Mouse (Mus musculus) kidney, embryonic 16.5 days (tissue): ENCODE data around the gene Stard13. TPM values are rescaled to one million over a fixed set of nuclear protein-coding genes. Genes with fewer than 3 reads are reported as not detected.

Source experiments
- ATAC-seq: fragments of 200-750 bp; cut with Nextera tagmentation; 2 replicates; pipeline ENCODE4 v1.8.0; 2017; ENCODE audit warnings: moderate TSS enrichment; ENCODE audit not compliant: low FRiP score, low TSS enrichment
- H3K27ac ChIP-seq: fragments of 300-500 bp; sonication (generic); 2 replicates; pipeline ENCODE4 v1.5.1; 2014; ENCODE audit warnings: low read length
- H3K27me3 ChIP-seq: fragments of 300-500 bp; sonication (generic); 2 replicates; pipeline ENCODE4 v1.6.1; 2014; ENCODE audit warnings: low read length, control low read depth, mixed read lengths; ENCODE audit not compliant: insufficient read depth
- H3K36me3 ChIP-seq: fragments of 300-500 bp; sonication (generic); 2 replicates; pipeline ENCODE4 v1.6.1; 2014; ENCODE audit warnings: low read length, control low read depth, mixed read lengths; ENCODE audit not compliant: insufficient read depth
- H3K4me1 ChIP-seq: fragments of 300-500 bp; sonication (generic); 2 replicates; pipeline ENCODE4 v1.6.1; 2014; ENCODE audit warnings: low read length, control low read depth, mixed read lengths; ENCODE audit not compliant: insufficient read depth
- H3K4me2 ChIP-seq: fragments of 300-500 bp; sonication (generic); replicated peaks from 2 replicates; pipeline ENCODE4 v1.6.1; 2014; ENCODE audit warnings: low read depth, low read length
- H3K4me3 ChIP-seq: fragments of 300-500 bp; sonication (generic); 2 replicates; pipeline ENCODE4 v1.5.1; 2014; ENCODE audit warnings: mild to moderate bottlenecking, low read length
- H3K9ac ChIP-seq: fragments of 300-500 bp; sonication (generic); replicated peaks from 2 replicates; pipeline ENCODE4 v1.6.1; 2014; ENCODE audit warnings: low read length
- H3K9me3 ChIP-seq: fragments of 300-500 bp; sonication (generic); 2 replicates; pipeline ENCODE4 v1.6.1; 2016; ENCODE audit warnings: low read length, control low read depth
- WGBS: fragments of 180-500 bp; shearing (Covaris S2); extraction: QIAGEN DNeasy Blood & Tissue Kit; methylation state at CpG from one replicate; pipeline ENCODE4 v1.1.7; 2014; 5-methylcytosine and 5-hydroxymethylcytosine counted together
- polyA plus RNA-seq: library from polyadenylated mRNA; unstranded; fragments of >200 nt; fragmentation: Nextera tagmentation; extraction: Ambion mirVana; gene quantifications from 2 replicates; pipeline ENCODE4 v1.2.1, GENCODE M21; 2015

The Stard13 gene
- polyA plus RNA-seq, 1 experiment from 2014 or later: 12.2 TPM

DNA sequence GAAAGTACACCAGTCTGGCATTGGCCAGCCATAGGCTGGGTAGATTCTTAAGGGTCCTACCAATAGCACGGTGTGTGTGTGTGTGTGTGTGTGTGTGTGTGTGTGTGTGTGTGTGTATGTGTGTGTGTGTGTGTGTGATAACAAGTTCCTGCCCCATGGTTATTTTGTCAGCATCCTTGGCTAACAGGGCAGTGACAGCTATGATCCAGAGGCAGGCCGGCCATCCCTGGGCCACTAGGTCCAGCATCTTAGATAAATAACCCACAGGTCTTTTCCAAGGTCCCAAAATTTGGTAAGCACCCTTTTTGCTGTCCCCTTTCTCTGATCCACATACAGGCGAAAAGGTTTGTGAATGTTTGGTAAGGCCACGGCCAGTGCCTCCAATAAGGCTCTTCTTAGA, 231.6 kb downstream of the Stard13 start:
- WGBS: 91% methylated on average over 4 of the region's 4 CpGs
- H3K4me3 ChIP-seq: no peak overlapping the region
- no peak overlapping the region for H3K4me2 ChIP-seq
- H3K9ac ChIP-seq: no peak overlapping the region
- no peaks in the 10 kb centered on the region for H3K4me1 ChIP-seq
- ATAC-seq: no peak
- H3K36me3 ChIP-seq: no peaks in the 10 kb centered on the region
- H3K9me3 ChIP-seq: no peaks in the 10 kb centered on the region
- no peaks in the 10 kb centered on the region for H3K27me3 ChIP-seq
- no peak overlapping the region for H3K27ac ChIP-seq

DNA sequence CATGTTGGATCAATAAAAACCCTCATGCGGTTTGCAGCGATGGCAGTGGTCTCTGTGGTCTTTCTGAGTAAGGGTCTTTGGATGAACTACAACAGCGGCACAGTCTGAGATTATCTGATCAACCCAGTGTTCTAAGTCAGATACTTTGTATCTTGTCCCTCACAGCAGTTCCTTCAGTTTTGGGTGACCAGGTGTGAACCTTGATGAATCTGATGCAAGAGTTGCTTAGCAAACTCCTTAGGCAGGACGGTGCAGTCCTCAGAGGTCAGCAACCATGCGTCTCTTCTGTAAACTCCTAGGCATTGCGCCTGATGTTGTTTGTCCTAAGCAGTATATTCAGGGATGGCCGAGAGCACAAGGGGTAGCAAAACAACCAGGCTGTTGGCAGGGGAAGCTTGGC, 232.5 kb downstream of the Stard13 start:
- Histone ChIP-seq H3K9ac (no peak overlapping the region), H3K4me2 (no peak overlapping the region), H3K4me3 (no peak overlapping the region), H3K4me1 (no peaks in the 10 kb centered on the region), H3K27me3 (no peaks in the 10 kb centered on the region), H3K9me3 (no peaks in the 10 kb centered on the region), H3K36me3 (no peaks in the 10 kb centered on the region), H3K27ac (no peak overlapping the region)
- no peak for ATAC-seq
- whole genome bisulfite sequencing: 90% methylated on average over 7 of the region's 7 CpGs

DNA sequence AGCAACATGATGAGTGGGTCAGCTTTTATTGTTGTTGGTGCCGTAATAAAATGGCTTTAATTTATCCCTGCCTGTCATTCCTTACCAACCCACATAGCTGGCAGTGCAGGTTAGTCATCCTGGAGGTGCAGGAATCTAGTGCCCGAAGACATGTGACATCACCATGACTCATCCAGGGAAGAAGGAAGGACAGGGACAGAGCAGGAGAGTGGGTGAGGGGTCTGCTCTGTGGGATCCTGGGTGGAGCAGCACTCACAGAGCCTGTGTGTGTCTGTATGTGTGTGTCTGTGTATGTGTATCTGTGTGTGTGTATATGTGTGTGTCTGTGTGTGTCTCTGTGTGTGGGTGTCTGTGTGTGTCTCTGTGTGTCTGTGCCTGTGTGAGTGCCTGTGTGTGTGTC, 237.1 kb downstream of the Stard13 start:
- WGBS: 54% methylated on average over 2 of the region's 2 CpGs
- no peak overlapping the region for H3K27ac ChIP-seq
- no peaks in the 10 kb centered on the region for H3K9me3 ChIP-seq
- no peaks in the 10 kb centered on the region for H3K27me3 ChIP-seq
- ATAC-seq: no peak; the same call in 1 of the 2 replicates
- H3K9ac ChIP-seq: no peak overlapping the region
- H3K4me1 ChIP-seq: no peaks in the 10 kb centered on the region
- H3K4me3 ChIP-seq: no peak overlapping the region
- no peaks in the 10 kb centered on the region for H3K36me3 ChIP-seq
- H3K4me2 ChIP-seq: no peak overlapping the region

DNA sequence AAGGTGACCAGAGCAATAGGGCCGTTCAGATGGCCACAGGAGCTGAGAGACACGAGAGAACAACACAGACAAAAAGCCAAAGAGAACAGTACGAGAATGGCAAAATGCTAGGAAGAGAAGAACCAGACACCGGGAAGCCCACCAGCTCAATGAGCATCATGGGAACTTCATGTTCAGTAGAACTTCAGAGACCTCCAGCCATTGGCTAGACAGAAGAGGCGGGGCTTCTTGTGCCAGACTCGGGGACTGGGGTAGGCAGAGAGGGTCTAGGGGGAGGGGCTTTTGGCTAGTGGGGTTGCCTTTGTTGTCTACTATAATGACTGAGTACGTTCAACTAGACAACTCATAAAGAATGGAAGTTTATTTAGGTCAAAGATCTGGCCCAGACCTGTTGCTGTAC, 239.5 kb downstream of the Stard13 start:
- Histone ChIP-seq H3K4me2 (no peak overlapping the region), H3K4me1 (no peaks in the 10 kb centered on the region), H3K36me3 (no peaks in the 10 kb centered on the region), H3K9me3 (no peaks in the 10 kb centered on the region), H3K27me3 (no peaks in the 10 kb centered on the region), H3K27ac (no peak overlapping the region), H3K4me3 (no peak overlapping the region), H3K9ac (no peak overlapping the region)
- ATAC-seq: no peak
- 94% methylated on average over 7 of the region's 7 CpGs for WGBS

Other genes starting within 250 kb of the Stard13 start
- not detected in 2 replicates for gene Gm42906, start 194.3 kb upstream of the Stard13 start, polyA plus RNA-seq